Mouse (Mus musculus): Measurements from ENCODE around the gene Nkain2. TPM values are rescaled to one million over a fixed set of nuclear protein-coding genes. Genes with fewer than 3 reads are reported as not detected.
A peak's percentile ranks its signal among the peaks of the same experiment; 100 is the strongest.

Gene Nkain2
- polyA plus RNA-seq, 1 experiment from 2014 or later: 1.9 TPM

- no peak overlapping the region for H3K9ac ChIP-seq (ENCODE audit: low read length)
- WGBS: 98% methylated on average over 2 of the region's 2 CpGs
- no peaks in the 10 kb centered on the region for H3K9me3 ChIP-seq (ENCODE audit: control insufficient read depth, low read length)
Observed at GRCm38 (mm10) chr10:32631043-32631442, 259.2 kb downstream of the Nkain2 start.

GRCm38 (mm10) chr10:32604448-32604847, 285.8 kb downstream of the Nkain2 start:
- ATAC-seq (replicated peaks; ENCODE audit: low FRiP score): no peak
- Histone ChIP-seq H3K36me3 (ENCODE audit: control insufficient read depth, insufficient read depth, low read length) (no peaks in the 10 kb centered on the region), H3K27ac (ENCODE audit: low read depth, low read length) (no peak overlapping the region), H3K9me3 (ENCODE audit: control insufficient read depth, low read length) (no peaks in the 10 kb centered on the region), H3K4me1 (replicated peaks; ENCODE audit: control insufficient read depth, insufficient read depth, low read length) (no peaks in the 10 kb centered on the region), H3K9ac (ENCODE audit: low read length) (no peak overlapping the region), H3K4me2 (ENCODE audit: low read depth, low read length, severe bottlenecking) (no peak overlapping the region), H3K4me3 (ENCODE audit: low read depth, low read length) (no peak overlapping the region), H3K27me3 (ENCODE audit: control insufficient read depth, insufficient read depth, low read length) (no peaks in the 10 kb centered on the region)
- DNase-seq (ENCODE audit: low spot score): no peak

More at GRCm38 (mm10) chr10:32631043-32631442, 259.2 kb downstream of the Nkain2 start:
- ATAC-seq (replicated peaks; ENCODE audit: low FRiP score): no peak
- Histone ChIP-seq H3K4me3 (ENCODE audit: low read depth, low read length) (no peak overlapping the region), H3K4me1 (replicated peaks; ENCODE audit: control insufficient read depth, insufficient read depth, low read length) (no peaks in the 10 kb centered on the region), H3K27ac (ENCODE audit: low read depth, low read length) (no peak overlapping the region), H3K27me3 (ENCODE audit: control insufficient read depth, insufficient read depth, low read length) (no peaks in the 10 kb centered on the region), H3K36me3 (ENCODE audit: control insufficient read depth, insufficient read depth, low read length) (no peaks in the 10 kb centered on the region), H3K4me2 (ENCODE audit: low read depth, low read length, severe bottlenecking) (no peak overlapping the region)
- DNase-seq (ENCODE audit: low spot score): no peak

- Histone ChIP-seq H3K27me3 (ENCODE audit: control insufficient read depth, insufficient read depth, low read length) (no peaks in the 10 kb centered on the region), H3K9me3 (ENCODE audit: control insufficient read depth, low read length) (no peaks in the 10 kb centered on the region), H3K9ac (ENCODE audit: low read length) (no peak overlapping the region), H3K4me3 (ENCODE audit: low read depth, low read length) (no peak overlapping the region), H3K36me3 (ENCODE audit: control insufficient read depth, insufficient read depth, low read length) (no peaks in the 10 kb centered on the region), H3K4me2 (ENCODE audit: low read depth, low read length, severe bottlenecking) (no peak overlapping the region), H3K27ac (ENCODE audit: low read depth, low read length) (no peak overlapping the region), H3K4me1 (replicated peaks; ENCODE audit: control insufficient read depth, insufficient read depth, low read length) (no peaks in the 10 kb centered on the region)
- ATAC-seq (replicated peaks; ENCODE audit: low FRiP score) (no peak), DNase-seq (ENCODE audit: low spot score) (no peak)
- 86% methylated on average over 4 of the region's 4 CpGs for WGBS
Observed at GRCm38 (mm10) chr10:32602798-32603197, 287.5 kb downstream of the Nkain2 start.

GRCm38 (mm10) chr10:32594998-32595397, 295.3 kb downstream of the Nkain2 start:
- H3K4me1 ChIP-seq (replicated peaks; ENCODE audit: control insufficient read depth, insufficient read depth, low read length): no peaks in the 10 kb centered on the region
- H3K9ac ChIP-seq (ENCODE audit: low read length): no peak overlapping the region
- H3K9me3 ChIP-seq (ENCODE audit: control insufficient read depth, low read length): no peaks in the 10 kb centered on the region
- no peaks in the 10 kb centered on the region for H3K36me3 ChIP-seq (ENCODE audit: control insufficient read depth, insufficient read depth, low read length)
- no peak for ATAC-seq (replicated peaks; ENCODE audit: low FRiP score)
- no peak overlapping the region for H3K4me3 ChIP-seq (ENCODE audit: low read depth, low read length)
- DNase-seq (ENCODE audit: low spot score): no peak
- 78% methylated on average over 2 of the region's 2 CpGs for WGBS
- no peak overlapping the region for H3K4me2 ChIP-seq (ENCODE audit: low read depth, low read length, severe bottlenecking)
- H3K27ac ChIP-seq (ENCODE audit: low read depth, low read length): no peak overlapping the region
- no peaks in the 10 kb centered on the region for H3K27me3 ChIP-seq (ENCODE audit: control insufficient read depth, insufficient read depth, low read length)

- Histone ChIP-seq H3K4me1 (replicated peaks; ENCODE audit: control insufficient read depth, insufficient read depth, low read length) (no peaks in the 10 kb centered on the region), H3K27ac (ENCODE audit: low read depth, low read length) (no peak overlapping the region), H3K27me3 (ENCODE audit: control insufficient read depth, insufficient read depth, low read length) (no peaks in the 10 kb centered on the region), H3K9me3 (ENCODE audit: control insufficient read depth, low read length) (no peaks in the 10 kb centered on the region), H3K36me3 (ENCODE audit: control insufficient read depth, insufficient read depth, low read length) (no peaks in the 10 kb centered on the region), H3K4me2 (ENCODE audit: low read depth, low read length, severe bottlenecking) (no peak overlapping the region), H3K4me3 (ENCODE audit: low read depth, low read length) (no peak overlapping the region), H3K9ac (ENCODE audit: low read length) (no peak overlapping the region)
- WGBS: 31% methylated on average over 3 of the region's 3 CpGs
- ATAC-seq (replicated peaks; ENCODE audit: low FRiP score) (0 out of 2 replicates have a peak, but pooled peaks have one; percentile 18), DNase-seq (ENCODE audit: low spot score) (no peak)
Observed at GRCm38 (mm10) chr10:32577276-32577580, 313.0 kb downstream of the Nkain2 start.

- ATAC-seq (replicated peaks; ENCODE audit: low FRiP score) (0 out of 2 replicates have a peak, but pooled peaks have one; percentile 46), DNase-seq (ENCODE audit: low spot score) (no peak)
- Histone ChIP-seq H3K9me3 (ENCODE audit: control insufficient read depth, low read length) (no peaks in the 10 kb centered on the region), H3K4me1 (replicated peaks; ENCODE audit: control insufficient read depth, insufficient read depth, low read length) (no peaks in the 10 kb centered on the region), H3K27ac (ENCODE audit: low read depth, low read length) (no peak overlapping the region), H3K27me3 (ENCODE audit: control insufficient read depth, insufficient read depth, low read length) (no peaks in the 10 kb centered on the region), H3K9ac (ENCODE audit: low read length) (no peak overlapping the region), H3K4me2 (ENCODE audit: low read depth, low read length, severe bottlenecking) (no peak overlapping the region), H3K4me3 (ENCODE audit: low read depth, low read length) (no peak overlapping the region), H3K36me3 (ENCODE audit: control insufficient read depth, insufficient read depth, low read length) (no peaks in the 10 kb centered on the region)
- WGBS: 19% methylated on average over 2 of the region's 2 CpGs
Observed at GRCm38 (mm10) chr10:32576559-32577275, 313.5 kb downstream of the Nkain2 start.

- H3K27me3 ChIP-seq (ENCODE audit: control insufficient read depth, insufficient read depth, low read length): no peaks in the 10 kb centered on the region
- H3K4me1 ChIP-seq (replicated peaks; ENCODE audit: control insufficient read depth, insufficient read depth, low read length): no peaks in the 10 kb centered on the region
- no peaks in the 10 kb centered on the region for H3K9me3 ChIP-seq (ENCODE audit: control insufficient read depth, low read length)
- no peak overlapping the region for H3K27ac ChIP-seq (ENCODE audit: low read depth, low read length)
- H3K4me3 ChIP-seq (ENCODE audit: low read depth, low read length): no peak overlapping the region
- ATAC-seq (replicated peaks; ENCODE audit: low FRiP score): no peak
- 71% methylated on average over 3 of the region's 3 CpGs for WGBS
- H3K4me2 ChIP-seq (ENCODE audit: low read depth, low read length, severe bottlenecking): no peak overlapping the region
- H3K36me3 ChIP-seq (ENCODE audit: control insufficient read depth, insufficient read depth, low read length): no peaks in the 10 kb centered on the region
- no peak overlapping the region for H3K9ac ChIP-seq (ENCODE audit: low read length)
- no peak for DNase-seq (ENCODE audit: low spot score)
Observed at GRCm38 (mm10) chr10:32557673-32558072, 332.6 kb downstream of the Nkain2 start.

GRCm38 (mm10) chr10:32536057-32536456, 354.2 kb downstream of the Nkain2 start:
- no peaks in the 10 kb centered on the region for H3K36me3 ChIP-seq (ENCODE audit: control insufficient read depth, insufficient read depth, low read length)
- H3K27me3 ChIP-seq (ENCODE audit: control insufficient read depth, insufficient read depth, low read length): no peaks in the 10 kb centered on the region
- H3K4me2 ChIP-seq (ENCODE audit: low read depth, low read length, severe bottlenecking): no peak overlapping the region
- no peaks in the 10 kb centered on the region for H3K4me1 ChIP-seq (replicated peaks; ENCODE audit: control insufficient read depth, insufficient read depth, low read length)
- H3K4me3 ChIP-seq (ENCODE audit: low read depth, low read length): no peak overlapping the region
- H3K9ac ChIP-seq (ENCODE audit: low read length): no peak overlapping the region
- H3K27ac ChIP-seq (ENCODE audit: low read depth, low read length): no peak overlapping the region
- DNase-seq (ENCODE audit: low spot score): no peak
- ATAC-seq (replicated peaks; ENCODE audit: low FRiP score): no peak
- 46% methylated on average over 1 of the region's 1 CpGs for WGBS
- H3K9me3 ChIP-seq (ENCODE audit: control insufficient read depth, low read length): no peaks in the 10 kb centered on the region

GRCm38 (mm10) chr10:32510821-32511220, 379.4 kb downstream of the Nkain2 start:
- Histone ChIP-seq H3K27ac (ENCODE audit: low read depth, low read length) (no peak overlapping the region), H3K9ac (ENCODE audit: low read length) (no peak overlapping the region), H3K4me2 (ENCODE audit: low read depth, low read length, severe bottlenecking) (no peak overlapping the region), H3K4me1 (replicated peaks; ENCODE audit: control insufficient read depth, insufficient read depth, low read length) (no peaks in the 10 kb centered on the region), H3K27me3 (ENCODE audit: control insufficient read depth, insufficient read depth, low read length) (no peaks in the 10 kb centered on the region), H3K36me3 (ENCODE audit: control insufficient read depth, insufficient read depth, low read length) (no peaks in the 10 kb centered on the region), H3K4me3 (ENCODE audit: low read depth, low read length) (no peak overlapping the region), H3K9me3 (ENCODE audit: control insufficient read depth, low read length) (no peaks in the 10 kb centered on the region)
- DNase-seq (ENCODE audit: low spot score) (no peak), ATAC-seq (replicated peaks; ENCODE audit: low FRiP score) (no peak)
- 94% methylated on average over 1 of the region's 1 CpGs for WGBS

All from forebrain, embryonic 11.5 days (tissue).